10 mouse cellular contexts compared by ENCODE assay signal in the genomic region with DNA sequence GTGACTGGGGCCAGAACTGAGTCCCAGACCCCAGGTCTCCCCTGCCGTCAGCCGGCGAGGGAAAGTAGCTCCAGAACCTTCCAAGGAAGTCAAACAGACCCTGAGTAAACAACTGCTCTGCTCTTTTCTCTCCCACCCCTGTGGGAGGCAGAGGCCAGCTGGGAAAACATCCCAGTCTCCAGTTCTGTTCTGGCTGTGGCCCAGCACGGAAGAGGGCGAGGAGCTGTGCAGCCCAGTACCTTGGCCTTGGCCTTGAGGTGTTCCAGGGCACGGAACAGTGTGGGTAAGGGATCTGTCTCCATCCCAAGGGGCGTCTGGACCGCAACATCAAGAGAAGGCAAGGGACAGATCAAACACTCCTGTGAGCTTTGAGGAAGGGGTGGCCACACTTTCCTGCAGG. TPM values are rescaled to one million over a fixed set of nuclear protein-coding genes. Genes with fewer than 3 reads are reported as not detected.
DNase-seq lines count a peak whose midpoint lies in the region; ATAC-seq lines count a peak whose summit lies in the region.
"Had no signal": no experiment of that assay in that cellular context is flagged by ENCODE, and none has a peak within 500 bp of the region (broad histone marks: within the 10 kb centered on the region; RNA-seq: fewer than 3 reads in every experiment).

No protein-coding gene starts in this region.

- no peaks in the 10 kb centered on the region for H3K27me3 ChIP-seq in lung, embryonic 15.5 days
- H3K27me3 ChIP-seq: embryonic facial prominence, embryonic 13.5 days; limb, embryonic 13.5 days had no signal

- no peak overlapping the region for H3K4me3 ChIP-seq in lung, embryonic 15.5 days
- H3K4me3 ChIP-seq: embryonic facial prominence, embryonic 13.5 days; limb, embryonic 13.5 days had no signal

- 12% methylated on average over 8 of the region's 8 CpGs for WGBS in lung, embryonic 15.5 days

- H3K27ac ChIP-seq in lung, embryonic 15.5 days, result peak overlapping the region; percentile 54
- H3K27ac ChIP-seq: embryonic facial prominence, embryonic 13.5 days; limb, embryonic 13.5 days had no signal

- no peak overlapping the region for H3K4me2 ChIP-seq in lung, embryonic 15.5 days
- H3K4me2 ChIP-seq: embryonic facial prominence, embryonic 13.5 days; limb, embryonic 13.5 days had no signal

- no peaks in the 10 kb centered on the region for H3K9me3 ChIP-seq in lung, embryonic 15.5 days
- H3K9me3 ChIP-seq: embryonic facial prominence, embryonic 13.5 days; limb, embryonic 13.5 days had no signal

- peak; percentile 66; the same call in 1 of the 2 replicates for ATAC-seq in lung, embryonic 15.5 days (ENCODE audit: borderline replicate concordance, extremely low read depth, low FRiP score, low TSS enrichment)

- no peaks in the 10 kb centered on the region for H3K36me3 ChIP-seq in lung, embryonic 15.5 days
- H3K36me3 ChIP-seq: embryonic facial prominence, embryonic 13.5 days; limb, embryonic 13.5 days had no signal

- intact Hi-C loops in heart, postnatal 14 days (cut with DNase I), result loop anchor here (10.0 kb wide), 1 partner anchor 197 kb away; a partner anchor contains a TSS

- H3K9ac ChIP-seq in lung, embryonic 15.5 days, result no peak overlapping the region
- H3K9ac ChIP-seq: embryonic facial prominence, embryonic 13.5 days; limb, embryonic 13.5 days had no signal

- peak; percentile 75 for DNase-seq in NIH3T3 (ENCODE audit: low read depth)
- DNase-seq in adrenal gland, postnatal 36 days, result peak; percentile 46 to 59
- DNase-seq in heart, postnatal 14 days, result peak; percentile 57 to 72
- DNase-seq in Muller cell, postnatal 12 days (ENCODE audit: inconsistent ontology term), result no peak
- no peak for DNase-seq in frontal cortex, postnatal 36 days (ENCODE audit: low spot score in 2 of 2)
- no peak for DNase-seq in right cerebral cortex, postnatal 4 days
- DNase-seq in cerebellum, postnatal 10 days, result no peak

- H3K4me1 ChIP-seq in lung, embryonic 15.5 days, result peaks cover 23% of the 10 kb centered on the region
- H3K4me1 ChIP-seq: limb, embryonic 13.5 days had no signal

RNA-seq across cellular contexts. Expression of a gene that starts 14.6 kb away (rescaled TPM):
- total RNA-seq in adrenal gland, postnatal 36 days (2021), result 10 to 100 TPM; 41.6 to 64.0 TPM
- 1 to 10 TPM; 6.7 to 7.0 TPM for total RNA-seq in heart, postnatal 14 days (2021)
- 14.8 and 15.5 TPM in 2 replicates for polyA plus RNA-seq in lung, embryonic 15.5 days (2015; fragmentation: Nextera tagmentation; extraction: Ambion mirVana)

RNA-seq across cellular contexts. Expression of a gene that starts 22.6 kb away (rescaled TPM):
- not detected for total RNA-seq in adrenal gland, postnatal 36 days (2021)
- not detected for total RNA-seq in heart, postnatal 14 days (2021)
- not detected in 2 replicates for polyA plus RNA-seq in lung, embryonic 15.5 days (2015; fragmentation: Nextera tagmentation; extraction: Ambion mirVana)
- polyA plus RNA-seq: embryonic facial prominence, embryonic 13.5 days; limb, embryonic 13.5 days had no signal

RNA-seq across cellular contexts. Expression of a gene that starts 27.4 kb away (rescaled TPM):
- total RNA-seq in adrenal gland, postnatal 36 days (2021), result 10 to 100 TPM; 25.4 to 37.4 TPM
- total RNA-seq in heart, postnatal 14 days (2021), result 10 to 100 TPM; 16.0 to 24.5 TPM
- polyA plus RNA-seq in lung, embryonic 15.5 days (2015; fragmentation: Nextera tagmentation; extraction: Ambion mirVana), result 40.2 and 50.4 TPM in 2 replicates

Comparison
In these comparisons a context has a peak if more than half of its experiments do, and no peak if none do; other contexts are left out.
1. DNase-seq: peak in NIH3T3 (single experiment), adrenal gland, postnatal 36 days (2 of 2) and heart, postnatal 14 days (2 of 2); none in Muller cell, postnatal 12 days (single experiment), frontal cortex, postnatal 36 days (0 of 2), right cerebral cortex, postnatal 4 days (single experiment) and cerebellum, postnatal 10 days (0 of 2).
2. RNA of a gene that starts 14.6 kb away (total RNA-seq): 41.6 to 64.0 TPM in adrenal gland, postnatal 36 days; 6.7 to 7.0 TPM in heart, postnatal 14 days; every median in the first group is over 4 times any median in the second.